Mouse (Mus musculus): ENCODE measurements around the gene Kif22. TPM values are rescaled to one million over a fixed set of nuclear protein-coding genes. Genes with fewer than 3 reads are reported as not detected.

Gene Kif22
- total and polyA plus RNA-seq, 3 experiments, result 0.39 to 0.84 (median 0.65) TPM

DNA sequence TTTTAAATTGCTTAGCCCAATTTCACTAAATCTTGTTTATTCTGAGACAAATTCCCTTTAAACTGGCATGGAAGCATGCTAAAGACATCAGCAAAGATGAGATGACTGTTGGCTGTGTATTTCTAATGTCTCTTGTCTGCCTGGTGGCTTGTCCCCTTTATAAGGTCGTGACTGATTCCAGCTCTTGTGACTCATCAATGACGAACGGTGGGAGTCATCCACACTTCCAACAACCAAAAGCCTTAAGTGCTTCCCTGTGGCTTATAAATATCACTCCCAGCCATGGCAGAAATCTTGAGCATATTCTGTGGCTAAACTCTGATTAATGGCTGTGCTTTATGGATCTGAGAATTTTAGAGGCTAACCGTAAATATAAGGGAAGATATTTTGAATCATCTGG lies 24.0 kb upstream of the Kif22 start:
- no peak overlapping the region for H3K4me3 ChIP-seq
- H3K4me1 ChIP-seq (ENCODE audit: control insufficient read depth, insufficient read depth, low read length), result no peaks in the 10 kb centered on the region
- no peaks in the 10 kb centered on the region for H3K27me3 ChIP-seq (ENCODE audit: control insufficient read depth, insufficient read depth, low read length)
- H3K79me2 ChIP-seq (replicated peaks; ENCODE audit: control insufficient read depth, insufficient read depth, low read length), result no peaks in the 10 kb centered on the region
- no peak overlapping the region for H3K27ac ChIP-seq
- DNase-seq, result no peak
- H3K9ac ChIP-seq (ENCODE audit: low read depth, low read length), result no peak overlapping the region
- TF ChIP-seq CTCF (IDR thresholded peaks at IDR 0.05), result no peak
- no peak for TF ChIP-seq POLR2A (IDR thresholded peaks at IDR 0.05; ENCODE audit: insufficient read depth, low read depth, low read length)
- TF ChIP-seq EP300 (IDR thresholded peaks at IDR 0.05; ENCODE audit: insufficient read depth, low read depth, low read length), result no peak
- no peaks in the 10 kb centered on the region for H3K36me3 ChIP-seq (ENCODE audit: control insufficient read depth, insufficient read depth, low read length)
- intact Hi-C loops (cut with DNase I), result no loop called here
- 49% methylated on average over 4 of the region's 4 CpGs for WGBS

GRCm38 (mm10) chr7:127065538-127065937 lies 23.3 kb upstream of the Kif22 start:
- H3K36me3 ChIP-seq (ENCODE audit: control insufficient read depth, insufficient read depth, low read length), result no peaks in the 10 kb centered on the region
- no peak for TF ChIP-seq EP300 (IDR thresholded peaks at IDR 0.05; ENCODE audit: insufficient read depth, low read depth, low read length)
- TF ChIP-seq CTCF (IDR thresholded peaks at IDR 0.05), result no peak
- no peak for TF ChIP-seq POLR2A (IDR thresholded peaks at IDR 0.05; ENCODE audit: insufficient read depth, low read depth, low read length)
- WGBS, result 84% methylated on average over 6 of the region's 6 CpGs
- no peaks in the 10 kb centered on the region for H3K4me1 ChIP-seq (ENCODE audit: control insufficient read depth, insufficient read depth, low read length)
- H3K4me3 ChIP-seq, result no peak overlapping the region
- no peak overlapping the region for H3K27ac ChIP-seq
- intact Hi-C loops (cut with DNase I), result no loop called here
- no peaks in the 10 kb centered on the region for H3K79me2 ChIP-seq (replicated peaks; ENCODE audit: control insufficient read depth, insufficient read depth, low read length)
- no peak for DNase-seq
- H3K27me3 ChIP-seq (ENCODE audit: control insufficient read depth, insufficient read depth, low read length), result no peaks in the 10 kb centered on the region
- no peak overlapping the region for H3K9ac ChIP-seq (ENCODE audit: low read depth, low read length)

DNA sequence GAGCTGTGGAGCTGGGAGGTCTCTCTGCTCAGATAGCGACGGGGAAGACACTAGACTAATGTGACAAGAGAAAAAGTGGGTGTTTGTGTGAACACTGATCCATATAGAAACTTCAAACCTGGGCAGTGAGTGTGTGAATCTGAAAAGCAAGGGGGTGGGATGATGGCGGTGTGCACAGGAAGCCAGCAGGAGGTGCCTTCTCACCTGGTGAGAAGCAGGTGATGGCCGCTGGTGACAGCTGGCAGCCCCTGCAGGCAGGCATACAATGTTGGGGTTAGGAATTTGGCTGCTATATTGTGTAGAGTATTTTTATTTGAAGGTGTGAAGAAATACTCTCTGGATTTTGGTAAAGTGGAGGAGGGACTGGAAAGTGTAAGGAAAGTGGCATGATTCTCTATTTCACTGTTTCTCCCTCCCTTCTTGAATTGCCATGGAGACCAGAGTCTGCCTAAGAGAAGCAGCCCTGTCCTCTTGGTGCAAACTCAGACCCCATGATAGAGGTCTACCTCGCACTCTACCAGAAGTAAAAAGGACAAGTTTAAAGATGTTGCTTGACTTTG lies 12.8 kb upstream of the Kif22 start:
- TF ChIP-seq EP300 (IDR thresholded peaks at IDR 0.05; ENCODE audit: insufficient read depth, low read depth, low read length) (no peak), POLR2A (IDR thresholded peaks at IDR 0.05; ENCODE audit: insufficient read depth, low read depth, low read length) (no peak), CTCF (IDR thresholded peaks at IDR 0.05) (no peak)
- intact Hi-C loops (cut with DNase I), result loop anchor here (5.0 kb wide), 1 partner anchor 47 kb away; no protein-coding TSS in a partner anchor

GRCm38 (mm10) chr7:127031244-127031643 lies 11.0 kb downstream of the Kif22 start:
- intact Hi-C loops (cut with DNase I), result no loop called here
- no peak overlapping the region for H3K27ac ChIP-seq
- TF ChIP-seq POLR2A (IDR thresholded peaks at IDR 0.05; ENCODE audit: insufficient read depth, low read depth, low read length), result no peak
- WGBS, result 67% methylated on average over 1 of the region's 1 CpGs
- DNase-seq, result no peak
- no peaks in the 10 kb centered on the region for H3K79me2 ChIP-seq (replicated peaks; ENCODE audit: control insufficient read depth, insufficient read depth, low read length)
- H3K9ac ChIP-seq (ENCODE audit: low read depth, low read length), result no peak overlapping the region
- H3K36me3 ChIP-seq (ENCODE audit: control insufficient read depth, insufficient read depth, low read length), result no peaks in the 10 kb centered on the region
- no peaks in the 10 kb centered on the region for H3K27me3 ChIP-seq (ENCODE audit: control insufficient read depth, insufficient read depth, low read length)
- peaks cover 8% of the 10 kb centered on the region for H3K4me1 ChIP-seq (ENCODE audit: control insufficient read depth, insufficient read depth, low read length)
- H3K4me3 ChIP-seq, result no peak overlapping the region

More for the DNA sequence above, 12.8 kb upstream of the Kif22 start:
- no peaks in the 10 kb centered on the region for H3K79me2 ChIP-seq (replicated peaks; ENCODE audit: control insufficient read depth, insufficient read depth, low read length)
- no peak overlapping the region for H3K4me3 ChIP-seq
- H3K9ac ChIP-seq (ENCODE audit: low read depth, low read length), result no peak overlapping the region
- no peak overlapping the region for H3K27ac ChIP-seq
- DNase-seq, result no peak
- H3K36me3 ChIP-seq (ENCODE audit: control insufficient read depth, insufficient read depth, low read length), result no peaks in the 10 kb centered on the region
- 57% methylated on average over 5 of the region's 5 CpGs for WGBS
- H3K4me1 ChIP-seq (ENCODE audit: control insufficient read depth, insufficient read depth, low read length), result no peaks in the 10 kb centered on the region
- no peaks in the 10 kb centered on the region for H3K27me3 ChIP-seq (ENCODE audit: control insufficient read depth, insufficient read depth, low read length)

GRCm38 (mm10) chr7:127030172-127030571 lies 12.1 kb downstream of the Kif22 start:
- 97% methylated on average over 1 of the region's 1 CpGs for whole genome bisulfite sequencing
- Histone ChIP-seq H3K79me2 (replicated peaks; ENCODE audit: control insufficient read depth, insufficient read depth, low read length) (no peaks in the 10 kb centered on the region), H3K27me3 (ENCODE audit: control insufficient read depth, insufficient read depth, low read length) (no peaks in the 10 kb centered on the region), H3K9ac (ENCODE audit: low read depth, low read length) (no peak overlapping the region), H3K27ac (no peak overlapping the region), H3K4me3 (no peak overlapping the region), H3K4me1 (ENCODE audit: control insufficient read depth, insufficient read depth, low read length) (peaks cover 8% of the 10 kb centered on the region), H3K36me3 (ENCODE audit: control insufficient read depth, insufficient read depth, low read length) (no peaks in the 10 kb centered on the region)
- intact Hi-C loops (cut with DNase I), result no loop called here
- no peak for DNase-seq
- no peak for TF ChIP-seq EP300 (IDR thresholded peaks at IDR 0.05; ENCODE audit: insufficient read depth, low read depth, low read length)
- TF ChIP-seq CTCF (IDR thresholded peaks at IDR 0.05), result no peak
- no peak for TF ChIP-seq POLR2A (IDR thresholded peaks at IDR 0.05; ENCODE audit: insufficient read depth, low read depth, low read length)

- peaks cover 9% of the 10 kb centered on the region for H3K4me1 ChIP-seq (ENCODE audit: control insufficient read depth, insufficient read depth, low read length)
- intact Hi-C loops (cut with DNase I), result loop anchor here (1.0 to 5.0 kb wide), 3 partner anchors 131 to 269 kb away; partner anchors contain the start of genes Mapk3 and Taok2
- peaks cover 3% of the 10 kb centered on the region; the same call in 1 of the 2 replicates for H3K36me3 ChIP-seq (ENCODE audit: control insufficient read depth, insufficient read depth, low read length)
- no peaks in the 10 kb centered on the region for H3K79me2 ChIP-seq (replicated peaks; ENCODE audit: control insufficient read depth, insufficient read depth, low read length)
- TF ChIP-seq POLR2A (IDR thresholded peaks at IDR 0.05; ENCODE audit: insufficient read depth, low read depth, low read length) (no peak), EP300 (IDR thresholded peaks at IDR 0.05; ENCODE audit: insufficient read depth, low read depth, low read length) (no peak), CTCF (IDR thresholded peaks at IDR 0.05) (no peak)
- no peaks in the 10 kb centered on the region for H3K27me3 ChIP-seq (ENCODE audit: control insufficient read depth, insufficient read depth, low read length)
- H3K9ac ChIP-seq (ENCODE audit: low read depth, low read length), result peak overlapping the region; percentile 76
- peak overlapping the region; percentile 87 for H3K27ac ChIP-seq
- 56% methylated on average over 8 of the region's 8 CpGs for WGBS
- DNase-seq, result no peak
- peak overlapping the region; percentile 83 for H3K4me3 ChIP-seq
Measured at GRCm38 (mm10) chr7:127027885-127028284, 14.4 kb downstream of the Kif22 start.

Data from heart, adult 2 months (tissue).